Mouse (Mus musculus) gastrocnemius, postnatal 4 days (tissue): ENCODE measurements around the gene Vhl. TPM values are rescaled to one million over a fixed set of nuclear protein-coding genes. Genes with fewer than 3 reads are reported as not detected.

Source experiments
- DNase-seq, 2 experiments: peaks; one replicate each; pipeline ENCODE4 v3.0.0; 2021 to 2022; ENCODE audit warnings: low spot score in 2 of 2, mixed read lengths in 2 of 2
- long read RNA-seq, 2 experiments: library from polyadenylated mRNA; stranded (forward); transcript quantifications; one replicate each; pipeline ENCODE4 v2.0.0; 2021
- total RNA-seq, 2 experiments: library from RNA; stranded (reverse); gene quantifications; 2 replicates each; pipeline ENCODE4 v1.2.3; 2021

Gene Vhl
- total RNA-seq = 10 to 100 TPM; 16.1 to 20.1 TPM
- long read RNA-seq, experiment 1, transcript Vhl-201 (3 exons, 2,792 nt) = major isoform, 39 of 41 reads
- long read RNA-seq, experiment 1, partial matches to known transcripts = 0 of 41 reads
- long read RNA-seq, experiment 1, other reads (novel, unspliced or antisense) = 2 of 41 reads
- long read RNA-seq, experiment 2, transcript Vhl-201 (3 exons, 2,792 nt) = major isoform, 38 of 41 reads
- long read RNA-seq, experiment 2, partial matches to known transcripts = 0 of 41 reads
- long read RNA-seq, experiment 2, other reads (novel, unspliced or antisense) = 3 of 41 reads

GRCm38 (mm10) chr6:113623941-113624751 is at the start of gene Vhl:
TSS of gene Vhl (plus strand) at chr6:113623959.
- peak; percentile 76 to 89 for DNase-seq

DNA sequence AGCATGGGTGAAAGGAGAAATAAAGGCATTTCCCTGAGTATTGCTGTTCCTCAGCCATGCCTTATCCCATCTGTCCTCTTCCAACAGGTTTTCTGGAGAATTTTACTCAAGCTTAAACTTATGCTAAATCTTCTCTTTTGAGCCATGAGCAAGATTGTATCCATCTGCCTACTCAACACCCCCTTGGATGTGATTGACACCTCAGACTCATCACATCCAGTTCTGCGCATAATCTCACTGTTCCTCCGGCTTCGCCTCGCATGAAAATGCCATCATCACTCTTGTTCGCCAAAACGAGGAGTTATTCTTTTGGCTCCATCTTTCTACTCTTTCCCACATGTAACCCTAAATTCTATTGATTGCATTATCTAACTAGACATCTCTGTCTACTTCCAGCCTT is 47.7 kb upstream of the Vhl start:
- no peak for DNase-seq

DNA sequence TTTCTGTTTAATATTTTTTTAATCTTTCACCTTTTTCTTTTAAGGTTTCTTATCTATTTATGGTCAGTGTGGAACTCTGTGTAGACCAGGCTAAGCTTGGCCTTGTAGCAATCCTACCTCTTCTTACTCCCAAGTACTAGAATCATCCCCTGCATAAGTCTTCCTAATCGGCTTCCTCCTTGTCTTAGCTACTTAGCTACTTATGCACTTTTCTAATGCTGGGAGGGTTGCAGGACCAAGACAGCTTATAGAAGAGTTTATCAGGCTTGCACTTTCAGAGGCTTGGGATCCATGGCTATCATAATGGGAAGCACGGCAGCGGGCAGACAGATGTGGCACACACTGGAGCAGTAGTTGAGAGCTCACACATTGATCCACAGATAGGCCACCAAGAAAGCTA is 44.5 kb upstream of the Vhl start:
- no peak for DNase-seq

DNA sequence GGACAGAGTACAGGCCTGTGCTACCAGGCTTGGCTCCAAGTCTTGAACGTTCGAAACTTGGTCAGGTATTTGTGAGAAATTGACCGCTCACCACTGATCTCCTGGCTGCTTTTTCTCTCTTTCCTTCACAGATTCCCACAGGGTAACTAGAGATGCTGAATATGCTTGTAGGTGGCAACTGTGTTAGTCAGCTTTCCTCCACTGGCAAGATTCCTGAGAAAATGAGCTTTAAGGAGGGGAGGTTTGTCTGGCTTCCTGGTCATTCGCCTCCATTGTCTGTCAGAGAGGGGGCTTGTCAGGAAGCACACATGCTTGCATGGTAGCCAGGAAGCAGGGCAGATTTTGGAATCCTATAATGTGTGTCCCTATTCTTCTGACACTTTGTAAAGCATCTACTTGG is 40.7 kb upstream of the Vhl start:
- no peak for DNase-seq

DNA sequence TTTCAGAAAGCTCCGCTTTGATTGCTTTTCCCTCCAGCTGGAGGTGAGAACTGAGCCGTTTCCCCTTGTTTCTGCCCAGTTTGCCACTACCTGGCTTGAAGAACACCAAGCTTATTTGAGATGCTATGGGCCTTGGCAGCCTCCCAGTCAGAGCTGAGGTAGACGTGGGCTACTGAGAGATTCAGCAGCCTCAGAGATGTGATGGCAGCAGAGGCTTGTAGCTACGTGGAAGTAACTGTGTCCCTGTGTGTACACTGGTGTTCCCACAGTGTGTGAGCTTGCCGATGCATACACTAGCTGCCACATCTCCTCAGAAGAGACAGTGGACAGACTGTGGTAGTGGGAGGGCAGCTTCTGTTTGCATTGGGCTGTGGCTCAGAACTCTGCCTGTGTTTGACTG is 38.7 kb upstream of the Vhl start:
- DNase-seq = no peak

DNA sequence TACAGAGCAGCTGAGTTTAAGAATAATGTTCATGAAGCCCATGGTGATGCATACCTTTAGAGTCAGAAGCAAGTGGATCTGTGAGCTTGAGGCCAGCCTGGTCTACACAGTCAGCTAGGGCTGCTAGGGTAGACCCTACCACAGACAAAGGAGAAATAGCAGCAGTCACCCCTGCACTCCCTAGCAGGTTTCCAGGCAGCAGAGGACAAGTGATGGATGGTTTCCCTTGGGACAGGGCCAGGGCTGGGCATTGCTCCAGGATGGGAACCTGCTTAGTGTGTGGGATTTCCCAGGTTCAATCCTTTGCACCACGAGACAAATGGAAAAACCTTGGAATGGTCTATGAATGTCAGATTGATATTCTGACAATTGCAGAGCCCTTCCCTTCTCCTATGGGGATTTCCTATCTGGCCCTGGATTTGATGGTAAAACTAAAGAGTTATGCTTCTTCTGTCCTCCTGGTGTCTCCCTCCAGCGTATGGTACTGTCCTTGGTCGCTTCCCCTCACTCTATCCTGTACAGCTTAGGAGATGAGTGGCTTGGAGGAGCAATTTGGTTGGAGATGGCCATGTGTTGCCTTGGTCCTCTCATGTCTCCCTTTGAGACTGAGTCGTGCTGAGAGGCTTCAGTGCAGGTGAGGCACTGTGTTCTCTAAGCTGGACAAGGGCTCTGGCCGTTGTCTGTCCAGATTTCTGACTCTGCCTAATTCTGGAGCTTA is 37.1 kb upstream of the Vhl start:
- DNase-seq = no peak

DNA sequence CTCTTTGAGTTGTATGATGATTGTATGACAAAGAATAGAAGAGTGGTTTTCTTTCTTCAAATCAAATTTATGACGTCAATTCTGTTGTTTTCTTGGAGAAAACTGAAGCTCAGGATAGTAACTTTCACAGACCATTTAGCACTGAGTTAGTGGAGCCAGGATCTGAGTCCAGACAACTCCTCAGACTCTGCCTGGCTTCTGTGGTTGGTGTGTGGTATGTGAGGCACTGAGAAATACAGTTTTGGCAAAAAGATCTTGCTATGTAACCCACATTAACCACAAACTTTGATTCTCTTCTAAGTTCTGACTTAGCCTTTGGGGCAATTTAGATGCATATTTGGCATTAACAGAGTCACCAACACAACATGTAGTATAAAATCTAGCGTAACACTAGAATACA is 31.1 kb upstream of the Vhl start:
- DNase-seq = no peak

GRCm38 (mm10) chr6:113597945-113598344 is 25.8 kb upstream of the Vhl start:
- no peak for DNase-seq

- DNase-seq = no peak
Observed at GRCm38 (mm10) chr6:113599833-113600232, 23.9 kb upstream of the Vhl start.

GRCm38 (mm10) chr6:113600543-113601139 is 23.1 kb upstream of the Vhl start, which contains the start of gene Fancd2os:
TSS of gene Fancd2os (minus strand) at chr6:113600715.
- DNase-seq = no peak

GRCm38 (mm10) chr6:113602821-113603220 is 20.9 kb upstream of the Vhl start:
- DNase-seq = no peak

DNA sequence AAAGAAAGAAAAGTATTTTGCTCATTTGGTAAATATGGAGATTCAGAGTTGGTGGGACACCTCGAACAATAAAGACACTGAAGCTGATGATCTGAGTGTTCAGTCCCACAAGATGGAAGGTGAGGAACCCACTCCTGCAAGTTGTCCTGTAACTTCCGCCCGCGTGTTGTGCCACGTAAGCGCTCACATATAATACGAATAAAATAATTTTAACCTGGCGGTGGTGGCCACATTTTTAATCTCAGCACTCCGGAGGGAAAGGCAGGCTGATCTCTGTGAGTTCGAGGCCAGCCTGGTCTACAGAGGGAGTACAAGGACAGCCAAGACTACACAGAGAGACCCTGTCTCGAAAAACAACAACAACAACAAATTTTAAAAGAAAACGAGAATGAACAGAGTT is 19.8 kb upstream of the Vhl start:
- no peak for DNase-seq

DNA sequence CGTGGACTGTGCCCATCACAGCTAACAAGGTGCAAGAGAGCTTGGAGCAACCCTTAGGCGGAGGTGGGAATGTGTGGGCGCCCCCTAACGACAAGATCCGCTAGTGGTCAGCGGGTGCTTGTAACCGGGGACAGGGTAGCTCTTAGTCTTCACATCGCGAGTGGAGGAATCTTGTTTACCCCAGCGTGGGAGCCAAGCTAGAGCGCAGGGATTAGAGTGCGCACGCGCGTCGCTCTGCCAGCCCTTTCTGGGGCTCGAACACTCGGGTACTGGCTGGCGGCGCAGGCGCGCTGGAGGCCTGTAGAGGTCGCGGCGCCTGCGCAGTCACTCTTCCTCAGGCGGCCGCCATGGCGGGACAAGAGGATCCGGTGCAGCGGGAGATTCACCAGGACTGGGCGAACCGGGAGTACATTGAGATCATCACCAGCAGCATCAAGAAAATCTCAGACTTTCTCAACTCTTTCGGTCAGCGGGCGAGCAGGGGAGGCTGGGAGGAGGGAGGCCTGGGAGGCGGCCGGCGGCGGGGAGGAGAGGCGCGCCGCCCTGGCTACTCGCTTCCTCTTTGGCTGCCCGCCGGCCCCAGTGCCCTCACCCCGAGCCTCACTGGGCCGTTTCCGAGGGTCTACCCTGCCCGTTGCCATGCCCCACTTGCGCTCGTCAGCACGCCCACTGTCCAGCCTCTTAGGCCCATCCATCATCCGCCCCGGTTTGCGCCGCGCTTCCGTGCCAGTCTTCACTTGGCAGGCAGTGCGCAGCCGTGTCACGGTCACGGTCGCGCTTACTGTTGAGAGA is 19.1 kb upstream of the Vhl start, which contains the start of gene Brk1:
Gene Brk1 (plus strand): TSS at position 341 of the 792 bp plus-strand sequence.
- peak; percentile 70 to 87 for DNase-seq

GRCm38 (mm10) chr6:113605224-113605545 is 18.6 kb upstream of the Vhl start:
- DNase-seq = no peak

GRCm38 (mm10) chr6:113608871-113609270 is 14.9 kb upstream of the Vhl start:
- DNase-seq = no peak

- DNase-seq = no peak
Observed at GRCm38 (mm10) chr6:113609293-113609692, 14.5 kb upstream of the Vhl start.

GRCm38 (mm10) chr6:113612258-113612969 is 11.3 kb upstream of the Vhl start:
- DNase-seq = no peak

- DNase-seq = no peak
Observed at GRCm38 (mm10) chr6:113614152-113614551, 9.6 kb upstream of the Vhl start.

DNA sequence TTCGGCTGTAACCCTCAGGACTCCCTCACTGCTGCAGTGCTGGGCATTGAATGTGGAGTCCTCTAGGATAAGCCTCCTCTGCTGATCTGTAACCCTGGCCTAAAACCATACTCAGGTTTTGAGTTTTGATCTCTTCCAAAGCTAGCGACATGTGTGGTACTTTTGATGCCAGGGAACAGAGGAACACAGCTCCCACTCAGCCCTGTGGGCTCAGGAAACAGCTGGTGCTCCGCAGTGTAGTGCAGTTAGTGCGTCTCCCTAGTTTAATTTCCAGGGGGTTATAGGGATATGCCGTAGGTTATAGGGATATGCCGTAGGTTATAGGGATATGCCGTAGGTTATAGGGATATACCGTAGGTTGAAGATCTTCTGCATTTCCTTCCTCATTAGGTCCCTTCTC is 8.8 kb upstream of the Vhl start:
- DNase-seq = no peak

GRCm38 (mm10) chr6:113615489-113615888 is 8.3 kb upstream of the Vhl start:
- DNase-seq = no peak
